Mouse (Mus musculus) C2C12 (cell line): ENCODE results near the gene Nectin1. TPM values are rescaled to one million over a fixed set of nuclear protein-coding genes. Genes with fewer than 3 reads are reported as not detected.

Experiments used
- H3K27me3 ChIP-seq: one replicate; pipeline ENCODE4 v1.6.1; 2011; ENCODE audit not compliant: control insufficient read depth, insufficient read depth, insufficient read length
- H3K36me3 ChIP-seq: one replicate; pipeline ENCODE4 v1.6.1; 2011; ENCODE audit not compliant: control insufficient read depth, insufficient read depth
- H3K4me3 ChIP-seq: one replicate; pipeline ENCODE4 v1.5.1; 2011; ENCODE audit warnings: mild to moderate bottlenecking, control low read depth; ENCODE audit not compliant: poor library complexity, insufficient read depth, severe bottlenecking
- H3K79me2 ChIP-seq: one replicate; pipeline ENCODE4 v1.6.1; 2011; ENCODE audit not compliant: control insufficient read depth, insufficient read depth
- H3K79me3 ChIP-seq: one replicate; pipeline ENCODE4 v1.6.1; 2011; ENCODE audit warnings: low read depth, control low read depth
- H3ac ChIP-seq: one replicate; pipeline ENCODE3; 2011; ENCODE audit warnings: low read depth; ENCODE audit not compliant: control insufficient read depth, insufficient read length
- CEBPB ChIP-seq: IDR thresholded peaks from one replicate; pipeline ENCODE4 v1.6.1; 2011; ENCODE audit warnings: low read depth, mild to moderate bottlenecking, control low read depth, moderate library complexity
- CTCF ChIP-seq: IDR thresholded peaks from one replicate; pipeline ENCODE4 v1.5.1; 2011; ENCODE audit not compliant: control insufficient read depth, insufficient read depth, insufficient read length
- FOSL1 ChIP-seq: IDR thresholded peaks from one replicate; pipeline ENCODE4 v1.8.0; 2011; ENCODE audit warnings: mild to moderate bottlenecking, low read length; ENCODE audit not compliant: poor library complexity, insufficient read depth, severe bottlenecking
- MAX ChIP-seq: IDR thresholded peaks from one replicate; pipeline ENCODE4 v1.6.1; 2011; ENCODE audit warnings: mild to moderate bottlenecking, control low read depth
- MYOD1 ChIP-seq: IDR thresholded peaks from one replicate; pipeline ENCODE4 v1.6.1; 2011; ENCODE audit warnings: low read depth; ENCODE audit not compliant: control insufficient read depth, insufficient read length
- MYOG ChIP-seq: IDR thresholded peaks from one replicate; pipeline ENCODE4 v1.6.1; 2011; ENCODE audit not compliant: control insufficient read depth, insufficient read length; ENCODE audit errors: extremely low read depth
- USF1 ChIP-seq: IDR thresholded peaks from one replicate; pipeline ENCODE4 v1.6.1; 2011; ENCODE audit warnings: low read depth, mild to moderate bottlenecking, control low read depth, moderate library complexity
- polyA plus RNA-seq: library from polyadenylated mRNA; unstranded; fragments of >200 nt; fragmentation: generic; extraction: Trizol; gene quantifications from one replicate; pipeline ENCODE4 v1.2.1, GENCODE M21; 2012; ENCODE audit warnings: missing spikeins

The Nectin1 gene
- polyA plus RNA-seq, 1 experiment, result 3.0 TPM

DNA sequence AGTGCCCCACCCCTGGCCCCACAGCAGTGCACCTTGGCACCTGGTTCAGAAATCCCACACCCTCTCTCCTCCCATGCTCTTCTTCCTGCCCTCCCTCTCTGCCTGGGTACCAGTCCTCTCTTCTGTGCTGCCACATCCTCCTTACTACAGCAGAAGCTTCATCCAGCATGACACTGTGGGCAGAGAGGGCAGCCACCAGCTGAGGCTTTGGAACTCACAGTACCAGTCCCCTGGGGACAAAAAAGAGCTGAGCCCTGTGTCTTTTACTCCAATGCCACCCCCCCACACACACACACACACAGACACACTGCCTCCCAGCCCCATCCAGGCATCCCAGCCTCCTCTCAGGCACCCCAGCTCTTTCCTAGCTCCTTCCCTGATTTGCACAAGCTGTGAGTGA, 42.0 kb upstream of the Nectin1 start:
- H3K4me3 ChIP-seq, result no peak overlapping the region
- no peak overlapping the region for H3ac ChIP-seq
- no peaks in the 10 kb centered on the region for H3K36me3 ChIP-seq
- no peaks in the 10 kb centered on the region for H3K79me3 ChIP-seq
- TF ChIP-seq CEBPB (no peak), MYOG (no peak), USF1 (no peak), CTCF (no peak), MYOD1 (no peak), MAX (no peak), FOSL1 (no peak)
- no peaks in the 10 kb centered on the region for H3K79me2 ChIP-seq
- no peaks in the 10 kb centered on the region for H3K27me3 ChIP-seq

DNA sequence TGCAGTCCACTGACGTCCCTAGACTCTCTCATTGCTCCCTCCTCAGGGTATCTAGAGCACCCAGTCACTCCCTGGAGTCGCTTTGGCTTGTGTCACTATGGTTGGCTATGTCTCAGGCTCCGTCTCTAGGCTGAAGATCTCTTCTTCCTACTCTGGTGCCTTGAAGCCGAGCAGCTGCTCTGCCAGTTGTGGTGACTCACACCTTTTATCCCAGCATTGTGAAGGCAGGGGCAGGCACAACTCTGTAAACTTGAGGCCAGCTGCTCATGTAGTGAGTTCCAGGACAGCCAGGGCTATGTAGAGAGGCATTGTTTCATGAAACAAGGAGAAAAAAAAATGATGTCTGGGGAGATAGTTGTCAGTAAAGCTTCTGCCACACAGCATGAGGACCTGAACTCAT, 36.2 kb upstream of the Nectin1 start:
- no peak overlapping the region for H3ac ChIP-seq
- TF ChIP-seq CTCF (no peak), MYOG (no peak), USF1 (no peak), MAX (no peak), MYOD1 (peak; percentile 34)
- no peaks in the 10 kb centered on the region for H3K36me3 ChIP-seq
- H3K27me3 ChIP-seq, result peaks cover 3% of the 10 kb centered on the region
- H3K4me3 ChIP-seq, result no peak overlapping the region
- H3K79me2 ChIP-seq, result no peaks in the 10 kb centered on the region
- no peaks in the 10 kb centered on the region for H3K79me3 ChIP-seq

DNA sequence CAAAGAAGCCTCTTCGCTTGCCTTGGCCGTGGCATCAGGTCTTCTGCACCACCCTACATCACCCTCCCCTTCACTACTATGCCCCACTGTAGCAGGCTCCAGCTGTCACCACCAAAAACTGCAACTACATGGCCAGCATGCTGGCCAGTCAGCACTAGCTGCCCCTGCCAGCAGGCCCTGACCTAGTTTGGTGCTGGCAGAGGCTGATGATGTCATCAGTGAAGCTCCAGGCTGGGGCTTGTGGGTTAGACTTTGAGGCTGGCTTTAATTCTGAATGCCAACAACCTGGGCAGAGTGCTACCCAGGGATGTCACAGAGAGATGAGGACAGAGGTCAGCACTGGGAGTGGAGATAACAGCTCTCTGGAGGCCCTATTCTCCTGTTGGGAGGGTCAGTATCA, 35.1 kb upstream of the Nectin1 start:
- Histone ChIP-seq H3K79me2 (no peaks in the 10 kb centered on the region), H3K79me3 (no peaks in the 10 kb centered on the region), H3K4me3 (no peak overlapping the region), H3K27me3 (peaks cover 3% of the 10 kb centered on the region), H3K36me3 (no peaks in the 10 kb centered on the region), H3ac (no peak overlapping the region)
- no peak for TF ChIP-seq MYOG
- no peak for TF ChIP-seq MYOD1
- TF ChIP-seq CTCF, result no peak
- TF ChIP-seq MAX, result no peak
- TF ChIP-seq FOSL1, result no peak
- no peak for TF ChIP-seq CEBPB

DNA sequence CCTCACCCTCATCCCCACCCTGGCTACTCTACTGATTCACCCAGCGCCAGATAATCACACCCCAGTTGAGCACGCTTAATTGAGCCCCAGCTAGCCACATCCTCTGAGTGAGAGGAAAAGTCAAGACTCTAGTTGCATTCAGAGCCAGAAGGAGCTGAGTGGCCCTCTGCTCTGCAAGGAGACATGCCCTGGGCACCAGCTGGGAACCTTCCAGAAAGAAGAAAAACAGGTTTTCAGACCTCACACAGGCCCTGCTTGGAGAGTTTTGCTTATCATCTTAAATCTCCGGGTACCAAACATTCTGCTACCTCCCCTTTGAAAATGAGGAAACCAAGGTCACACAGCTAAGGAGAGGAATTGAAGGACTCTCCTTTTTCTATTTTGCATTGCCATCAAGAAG, 30.4 kb upstream of the Nectin1 start:
- no peak for TF ChIP-seq CEBPB
- TF ChIP-seq USF1, result no peak
- no peak for TF ChIP-seq CTCF
- TF ChIP-seq MYOD1, result no peak
- no peak for TF ChIP-seq MAX
- no peaks in the 10 kb centered on the region for H3K36me3 ChIP-seq
- H3K4me3 ChIP-seq, result no peak overlapping the region
- H3ac ChIP-seq, result no peak overlapping the region
- H3K27me3 ChIP-seq, result peaks cover 17% of the 10 kb centered on the region
- no peaks in the 10 kb centered on the region for H3K79me3 ChIP-seq
- no peaks in the 10 kb centered on the region for H3K79me2 ChIP-seq

DNA sequence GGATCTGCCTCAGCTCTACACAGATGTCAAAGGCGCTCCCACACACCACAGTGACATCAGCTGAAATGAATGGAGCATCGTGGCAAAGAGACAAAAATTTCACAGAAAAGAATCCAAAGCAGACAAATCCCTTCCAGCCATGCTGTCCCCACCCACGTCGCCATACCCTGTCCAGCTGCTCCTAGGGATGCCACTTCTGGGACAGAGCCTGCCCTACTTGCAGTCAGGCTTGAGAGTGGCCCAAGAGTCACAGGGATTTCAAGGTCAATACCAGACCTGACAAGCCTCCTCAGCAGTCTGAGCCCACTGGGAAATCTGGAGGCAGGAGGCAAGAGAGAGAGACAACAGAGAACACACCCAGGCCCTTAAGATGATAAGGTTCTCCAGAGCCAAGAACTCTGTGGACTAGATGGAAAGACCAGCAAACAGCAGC, 24.4 kb upstream of the Nectin1 start:
- no peaks in the 10 kb centered on the region for H3K79me2 ChIP-seq
- H3K79me3 ChIP-seq, result no peaks in the 10 kb centered on the region
- no peak for TF ChIP-seq MAX
- no peaks in the 10 kb centered on the region for H3K36me3 ChIP-seq
- H3K4me3 ChIP-seq, result no peak overlapping the region
- H3ac ChIP-seq, result no peak overlapping the region
- peaks cover 17% of the 10 kb centered on the region for H3K27me3 ChIP-seq

DNA sequence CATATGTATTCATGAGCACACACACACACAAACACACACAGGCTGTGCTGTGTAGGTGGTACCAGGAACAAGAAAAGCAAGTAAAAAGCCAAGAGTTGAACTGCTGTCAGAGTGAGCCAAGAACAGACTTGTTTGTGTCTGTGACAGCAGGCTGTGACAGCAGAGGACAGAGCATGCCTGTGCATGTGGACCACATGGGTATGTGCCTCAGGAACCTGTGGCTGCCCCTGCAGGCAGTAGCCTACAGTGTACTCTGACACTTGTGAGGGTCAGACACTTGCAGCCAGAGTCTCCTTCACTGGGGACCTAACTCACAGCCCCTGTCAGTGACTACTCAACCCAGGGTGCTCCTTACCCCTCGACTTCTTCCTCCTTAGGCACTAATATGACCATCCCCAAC, 23.7 kb upstream of the Nectin1 start:
- Histone ChIP-seq H3K79me2 (no peaks in the 10 kb centered on the region), H3K36me3 (no peaks in the 10 kb centered on the region), H3ac (no peak overlapping the region), H3K27me3 (peaks cover 19% of the 10 kb centered on the region), H3K4me3 (no peak overlapping the region), H3K79me3 (no peaks in the 10 kb centered on the region)
- no peak for TF ChIP-seq CTCF
- no peak for TF ChIP-seq MYOD1
- no peak for TF ChIP-seq MAX
- TF ChIP-seq FOSL1, result no peak
- TF ChIP-seq MYOG, result no peak
- no peak for TF ChIP-seq CEBPB
- no peak for TF ChIP-seq USF1
